Mouse (Mus musculus): ENCODE measurements around the gene Rfx5. TPM values are rescaled to one million over a fixed set of nuclear protein-coding genes. Genes with fewer than 3 reads are reported as not detected.
"Not testable (repeated sequence)": the region's sequence is repeated elsewhere in the genome, so short reads cannot be mapped to it uniquely, and the experiment has no call there.

Gene Rfx5
- polyA plus RNA-seq (2016; fragmentation: Nextera tagmentation; extraction: Ambion mirVana): 6.6 and 8.4 TPM in 2 replicates

- H3K27ac ChIP-seq (replicated peaks): peak within 1 kb of the TSS; percentile 91
- WGBS: under 1% methylated on average over 50 of the region's 50 CpGs
- no peaks in the 10 kb centered on the region for H3K9me3 ChIP-seq
- peaks cover 15% of the 10 kb centered on the region for H3K4me1 ChIP-seq
- peaks cover 34% of the 10 kb centered on the region for H3K36me3 ChIP-seq
- peak within 1 kb of the TSS; percentile 67 for H3K4me3 ChIP-seq
- H3K27me3 ChIP-seq: 0 out of 2 replicates have a peak, but pooled peaks cover 2% of the 10 kb centered on the region
- ATAC-seq (ENCODE audit: low FRiP score, low read depth): peak; percentile 96
- H3K4me2 ChIP-seq (replicated peaks): peak within 1 kb of the TSS; percentile 69
- H3K9ac ChIP-seq (replicated peaks): peak within 1 kb of the TSS; percentile 69
These were observed at the start of gene Rfx5 for GRCm38 (mm10) chr3:94953764-94954616. Rfx5 (plus strand) TSS chr3:94954075.

- H3K9me3 ChIP-seq; H3K36me3 ChIP-seq; H3K27me3 ChIP-seq; ATAC-seq (ENCODE audit: low FRiP score, low read depth); H3K4me3 ChIP-seq; H3K4me2 ChIP-seq (replicated peaks); H3K4me1 ChIP-seq; H3K9ac ChIP-seq (replicated peaks); H3K27ac ChIP-seq (replicated peaks): not testable (repeated sequence)
- 59% methylated on average over 3 of the region's 3 CpGs for WGBS
These were observed 49.1 kb upstream of the Rfx5 start for GRCm38 (mm10) chr3:94904759-94905158.

GRCm38 (mm10) chr3:94906482-94906881, 47.4 kb upstream of the Rfx5 start:
- no peaks in the 10 kb centered on the region for H3K4me1 ChIP-seq
- H3K9ac ChIP-seq (replicated peaks): no peak overlapping the region
- no peak overlapping the region for H3K4me3 ChIP-seq
- 53% methylated on average over 1 of the region's 1 CpGs for WGBS
- no peak for ATAC-seq (ENCODE audit: low FRiP score, low read depth)
- no peak overlapping the region for H3K27ac ChIP-seq (replicated peaks)
- H3K27me3 ChIP-seq: no peaks in the 10 kb centered on the region
- H3K36me3 ChIP-seq: no peaks in the 10 kb centered on the region
- H3K9me3 ChIP-seq: no peaks in the 10 kb centered on the region
- no peak overlapping the region for H3K4me2 ChIP-seq (replicated peaks)

GRCm38 (mm10) chr3:94911050-94911693, 42.7 kb upstream of the Rfx5 start:
- Histone ChIP-seq H3K27ac (replicated peaks) (no peak overlapping the region), H3K36me3 (no peaks in the 10 kb centered on the region), H3K9me3 (no peaks in the 10 kb centered on the region), H3K27me3 (no peaks in the 10 kb centered on the region), H3K4me1 (no peaks in the 10 kb centered on the region), H3K9ac (replicated peaks) (no peak overlapping the region), H3K4me2 (replicated peaks) (no peak overlapping the region), H3K4me3 (no peak overlapping the region)
- WGBS: 70% methylated on average over 2 of the region's 2 CpGs
- ATAC-seq (ENCODE audit: low FRiP score, low read depth): no peak

- H3K4me1 ChIP-seq: peaks cover 6% of the 10 kb centered on the region
- WGBS: 79% methylated on average over 5 of the region's 5 CpGs
- H3K27ac ChIP-seq (replicated peaks): no peak overlapping the region
- H3K4me2 ChIP-seq (replicated peaks): no peak overlapping the region
- H3K9ac ChIP-seq (replicated peaks): no peak overlapping the region
- H3K27me3 ChIP-seq: no peaks in the 10 kb centered on the region
- no peak for ATAC-seq (ENCODE audit: low FRiP score, low read depth)
- no peaks in the 10 kb centered on the region for H3K9me3 ChIP-seq
- no peaks in the 10 kb centered on the region for H3K36me3 ChIP-seq
- H3K4me3 ChIP-seq: no peak overlapping the region
These were observed 40.1 kb upstream of the Rfx5 start for GRCm38 (mm10) chr3:94913801-94914200.

GRCm38 (mm10) chr3:94915903-94916741, 37.8 kb upstream of the Rfx5 start:
- no peak overlapping the region for H3K4me2 ChIP-seq (replicated peaks)
- H3K9me3 ChIP-seq: no peaks in the 10 kb centered on the region
- no peaks in the 10 kb centered on the region for H3K36me3 ChIP-seq
- H3K4me1 ChIP-seq: peaks cover 6% of the 10 kb centered on the region
- no peaks in the 10 kb centered on the region for H3K27me3 ChIP-seq
- 87% methylated on average over 7 of the region's 7 CpGs for WGBS
- H3K9ac ChIP-seq (replicated peaks): no peak overlapping the region
- no peak overlapping the region for H3K4me3 ChIP-seq
- H3K27ac ChIP-seq (replicated peaks): no peak overlapping the region
- ATAC-seq (ENCODE audit: low FRiP score, low read depth): no peak

GRCm38 (mm10) chr3:94917816-94918361, 36.0 kb upstream of the Rfx5 start:
- 44% methylated on average over 14 of the region's 14 CpGs for WGBS
- no peak overlapping the region for H3K4me2 ChIP-seq (replicated peaks)
- H3K9me3 ChIP-seq: no peaks in the 10 kb centered on the region
- no peaks in the 10 kb centered on the region for H3K27me3 ChIP-seq
- peaks cover 6% of the 10 kb centered on the region for H3K4me1 ChIP-seq
- no peak for ATAC-seq (ENCODE audit: low FRiP score, low read depth)
- H3K9ac ChIP-seq (replicated peaks): no peak overlapping the region
- no peak overlapping the region for H3K4me3 ChIP-seq
- H3K36me3 ChIP-seq: no peaks in the 10 kb centered on the region
- H3K27ac ChIP-seq (replicated peaks): no peak overlapping the region

- no peaks in the 10 kb centered on the region for H3K27me3 ChIP-seq
- H3K4me1 ChIP-seq: peaks cover 6% of the 10 kb centered on the region
- H3K4me2 ChIP-seq (replicated peaks): no peak overlapping the region
- 84% methylated on average over 4 of the region's 4 CpGs for WGBS
- H3K36me3 ChIP-seq: no peaks in the 10 kb centered on the region
- no peak overlapping the region for H3K9ac ChIP-seq (replicated peaks)
- H3K27ac ChIP-seq (replicated peaks): no peak overlapping the region
- no peaks in the 10 kb centered on the region for H3K9me3 ChIP-seq
- H3K4me3 ChIP-seq: no peak overlapping the region
- no peak for ATAC-seq (ENCODE audit: low FRiP score, low read depth)
These were observed 35.0 kb upstream of the Rfx5 start for GRCm38 (mm10) chr3:94918845-94919244.

- Histone ChIP-seq H3K36me3 (no peaks in the 10 kb centered on the region), H3K9me3 (no peaks in the 10 kb centered on the region), H3K4me2 (replicated peaks) (no peak overlapping the region), H3K4me1 (peaks cover 6% of the 10 kb centered on the region), H3K4me3 (no peak overlapping the region), H3K9ac (replicated peaks) (no peak overlapping the region), H3K27ac (replicated peaks) (no peak overlapping the region), H3K27me3 (no peaks in the 10 kb centered on the region)
- 52% methylated on average over 3 of the region's 3 CpGs for WGBS
- ATAC-seq (ENCODE audit: low FRiP score, low read depth): no peak
These were observed 32.8 kb upstream of the Rfx5 start for GRCm38 (mm10) chr3:94921104-94921503.

- H3K27me3 ChIP-seq: no peaks in the 10 kb centered on the region
- WGBS: 61% methylated on average over 3 of the region's 3 CpGs
- H3K27ac ChIP-seq (replicated peaks): no peak overlapping the region
These were observed 31.5 kb upstream of the Rfx5 start for GRCm38 (mm10) chr3:94922333-94922732.

GRCm38 (mm10) chr3:94924688-94925087, 29.2 kb upstream of the Rfx5 start:
- Histone ChIP-seq H3K27ac (replicated peaks) (no peak overlapping the region), H3K36me3 (no peaks in the 10 kb centered on the region), H3K9me3 (no peaks in the 10 kb centered on the region), H3K4me3 (no peak overlapping the region), H3K4me2 (replicated peaks) (no peak overlapping the region), H3K27me3 (no peaks in the 10 kb centered on the region), H3K4me1 (no peaks in the 10 kb centered on the region), H3K9ac (replicated peaks) (no peak overlapping the region)
- no peak for ATAC-seq (ENCODE audit: low FRiP score, low read depth)
- 84% methylated on average over 8 of the region's 8 CpGs for WGBS

More at GRCm38 (mm10) chr3:94922333-94922732, 31.5 kb upstream of the Rfx5 start:
- H3K4me2 ChIP-seq (replicated peaks): no peak overlapping the region
- H3K36me3 ChIP-seq: no peaks in the 10 kb centered on the region
- H3K4me3 ChIP-seq: no peak overlapping the region
- ATAC-seq (ENCODE audit: low FRiP score, low read depth): no peak
- H3K9ac ChIP-seq (replicated peaks): no peak overlapping the region
- H3K9me3 ChIP-seq: no peaks in the 10 kb centered on the region
- peaks cover 6% of the 10 kb centered on the region for H3K4me1 ChIP-seq

Measured in midbrain, embryonic 12.5 days (tissue).